Comparison of ENCODE assay signal across 13 mouse cellular contexts in the genomic region with DNA sequence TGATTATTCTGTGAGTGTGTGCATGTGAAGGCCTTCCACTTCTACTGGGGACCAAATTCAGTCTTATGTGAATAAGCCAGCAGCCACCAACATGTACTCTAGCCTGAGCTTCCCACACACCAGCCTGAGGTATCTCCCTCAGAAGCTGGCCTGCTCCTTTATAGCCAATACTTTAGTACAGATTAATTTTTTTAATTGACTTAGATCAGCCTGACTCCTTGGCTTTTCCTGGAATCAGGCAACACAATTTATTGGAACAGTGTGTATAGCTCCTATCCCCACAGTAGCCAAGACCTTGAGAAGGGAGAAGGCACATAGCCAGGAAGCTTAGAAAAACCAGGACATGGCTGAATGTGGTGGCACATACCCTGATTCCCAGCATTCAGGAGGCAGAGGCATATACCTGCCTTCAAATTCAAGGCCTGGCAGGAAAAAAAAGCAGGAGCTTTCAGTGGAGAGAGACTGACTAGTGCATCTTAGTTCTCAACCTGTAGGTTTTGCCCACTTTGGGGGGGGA. TPM values are rescaled to one million over a fixed set of nuclear protein-coding genes. Genes with fewer than 3 reads are reported as not detected.
A peak's percentile ranks its signal among the peaks of the same experiment; 100 is the strongest.
DNase-seq lines count a peak whose midpoint lies in the region; ATAC-seq and TF ChIP-seq lines count a peak whose summit lies in the region.
"Had no signal": no experiment of that assay in that cellular context is flagged by ENCODE, and none has a peak within 500 bp of the region (broad histone marks: within the 10 kb centered on the region; RNA-seq: fewer than 3 reads in every experiment).

No protein-coding gene starts in this region.

- H3K36me3 ChIP-seq in forebrain, embryonic 14.5 days (ENCODE audit: control insufficient read depth, insufficient read depth, low read length), result peaks cover 31% of the 10 kb centered on the region
- peaks cover 29% of the 10 kb centered on the region for H3K36me3 ChIP-seq in forebrain, embryonic 12.5 days (replicated peaks)
- peaks cover 12% of the 10 kb centered on the region for H3K36me3 ChIP-seq in kidney, adult 2 months (ENCODE audit: control insufficient read depth, insufficient read depth, low read length)
- peaks cover 25% of the 10 kb centered on the region for H3K36me3 ChIP-seq in neural tube, embryonic 12.5 days
- 0 out of 2 replicates have a peak, but pooled peaks cover 7% of the 10 kb centered on the region for H3K36me3 ChIP-seq in neural tube, embryonic 15.5 days
- peaks cover 17% of the 10 kb centered on the region for H3K36me3 ChIP-seq in myocyte (ENCODE audit: control insufficient read depth, insufficient read depth)
- H3K36me3 ChIP-seq in lung, postnatal 0 days (ENCODE audit: insufficient read depth, low read length), result no peaks in the 10 kb centered on the region

- no peak overlapping the region for H3K4me3 ChIP-seq in forebrain, embryonic 14.5 days (ENCODE audit: low read depth, low read length)
- H3K4me3 ChIP-seq in forebrain, embryonic 12.5 days (replicated peaks), result no peak overlapping the region
- no peak overlapping the region for H3K4me3 ChIP-seq in kidney, adult 2 months (ENCODE audit: insufficient read depth, low read depth, low read length)
- no peak overlapping the region for H3K4me3 ChIP-seq in neural tube, embryonic 12.5 days
- no peak overlapping the region for H3K4me3 ChIP-seq in neural tube, embryonic 15.5 days (replicated peaks)
- H3K4me3 ChIP-seq in myocyte, result no peak overlapping the region
- no peak overlapping the region for H3K4me3 ChIP-seq in lung, postnatal 0 days (ENCODE audit: low read depth, low read length)

- no peak for ATAC-seq in forebrain, embryonic 14.5 days
- no peak for ATAC-seq in forebrain, embryonic 12.5 days (ENCODE audit: low FRiP score)
- no peak for ATAC-seq in neural tube, embryonic 12.5 days (ENCODE audit: low FRiP score, low read depth)
- ATAC-seq in neural tube, embryonic 15.5 days (ENCODE audit: low FRiP score), result no peak
- ATAC-seq in lung, postnatal 0 days, result no peak
- ATAC-seq: Patski had no signal

- no peak for DNase-seq in forebrain, embryonic 14.5 days (ENCODE audit: low spot score)
- DNase-seq in kidney, adult 2 months, result peak; percentile 40
- DNase-seq in kidney, postnatal 10 days, result no peak
- no peak for DNase-seq in lung, postnatal 0 days (ENCODE audit: low spot score)
- DNase-seq: cerebellum, adult 11 months; kidney, adult 18-20 months; lung, adult 2 months; thymus, adult 2 months had no signal

- peak overlapping the region; percentile 89; the same call in 1 of the 2 replicates for H3K4me2 ChIP-seq in forebrain, embryonic 14.5 days (ENCODE audit: low read length)
- H3K4me2 ChIP-seq in forebrain, embryonic 12.5 days, result no peak overlapping the region; the same call in 1 of the 2 replicates
- H3K4me2 ChIP-seq in neural tube, embryonic 12.5 days (replicated peaks), result peak overlapping the region; percentile 97; the same call in 1 of the 2 replicates
- H3K4me2 ChIP-seq in neural tube, embryonic 15.5 days, result no peak overlapping the region; the same call in 1 of the 2 replicates
- no peak overlapping the region for H3K4me2 ChIP-seq in myocyte (ENCODE audit: low read depth)
- no peak overlapping the region for H3K4me2 ChIP-seq in lung, postnatal 0 days (replicated peaks; ENCODE audit: low read depth, low read length)

- TF ChIP-seq POLR2A in kidney, adult 2 months (IDR thresholded peaks at IDR 0.05; ENCODE audit: low read depth, low read length), result no peak
- peak; percentile 19 for TF ChIP-seq POLR2A in myocyte (IDR thresholded peaks at IDR 0.05; ENCODE audit: insufficient read length, low read depth)

- TF ChIP-seq CTCF in kidney, adult 2 months (conservative IDR thresholded peaks at IDR 0.05; ENCODE audit: insufficient read depth, insufficient read length, low read depth, low read length), result no peak
- TF ChIP-seq CTCF in lung, postnatal 0 days (IDR thresholded peaks at IDR 0.05), result no peak

- no peak for TF ChIP-seq EP300 in lung, postnatal 0 days (IDR thresholded peaks at IDR 0.05)

- peaks cover 23% of the 10 kb centered on the region for H3K4me1 ChIP-seq in forebrain, embryonic 14.5 days (ENCODE audit: control insufficient read depth, insufficient read depth, low read length)
- H3K4me1 ChIP-seq in forebrain, embryonic 12.5 days, result peaks cover 36% of the 10 kb centered on the region
- peaks cover 32% of the 10 kb centered on the region for H3K4me1 ChIP-seq in kidney, adult 2 months (ENCODE audit: control insufficient read depth, insufficient read depth, low read length)
- H3K4me1 ChIP-seq in neural tube, embryonic 12.5 days, result peaks cover 26% of the 10 kb centered on the region
- peaks cover 31% of the 10 kb centered on the region for H3K4me1 ChIP-seq in neural tube, embryonic 15.5 days
- peaks cover 17% of the 10 kb centered on the region; the same call in 1 of the 2 replicates for H3K4me1 ChIP-seq in lung, postnatal 0 days (ENCODE audit: insufficient read depth, low read depth, low read length)

- H3K79me2 ChIP-seq in myocyte (ENCODE audit: control insufficient read depth, insufficient read depth), result peaks cover 32% of the 10 kb centered on the region

- no peak overlapping the region for H3K27ac ChIP-seq in forebrain, embryonic 14.5 days (ENCODE audit: low read depth, low read length)
- no peak overlapping the region for H3K27ac ChIP-seq in forebrain, embryonic 12.5 days
- 0 out of 2 replicates have a peak overlapping the region, but pooled peaks have one; percentile 20 for H3K27ac ChIP-seq in kidney, adult 2 months (ENCODE audit: insufficient read depth, low read depth, low read length)
- no peak overlapping the region for H3K27ac ChIP-seq in neural tube, embryonic 12.5 days
- H3K27ac ChIP-seq in neural tube, embryonic 15.5 days (replicated peaks), result no peak overlapping the region
- H3K27ac ChIP-seq in lung, postnatal 0 days (ENCODE audit: low read length), result no peak overlapping the region

- no peak overlapping the region for H3ac ChIP-seq in myocyte (ENCODE audit: control insufficient read depth, insufficient read length)

- no peaks in the 10 kb centered on the region for H3K9me3 ChIP-seq in forebrain, embryonic 14.5 days (replicated peaks; ENCODE audit: control insufficient read depth, low read length)
- no peaks in the 10 kb centered on the region for H3K9me3 ChIP-seq in forebrain, embryonic 12.5 days
- H3K9me3 ChIP-seq in neural tube, embryonic 12.5 days, result no peaks in the 10 kb centered on the region
- H3K9me3 ChIP-seq in neural tube, embryonic 15.5 days (replicated peaks), result no peaks in the 10 kb centered on the region
- no peaks in the 10 kb centered on the region for H3K9me3 ChIP-seq in lung, postnatal 0 days (ENCODE audit: low read length)

- H3K9ac ChIP-seq in forebrain, embryonic 14.5 days (ENCODE audit: low read length), result no peak overlapping the region
- H3K9ac ChIP-seq in forebrain, embryonic 12.5 days, result no peak overlapping the region
- no peak overlapping the region for H3K9ac ChIP-seq in neural tube, embryonic 12.5 days
- no peak overlapping the region for H3K9ac ChIP-seq in neural tube, embryonic 15.5 days (replicated peaks)
- no peak overlapping the region for H3K9ac ChIP-seq in lung, postnatal 0 days (replicated peaks; ENCODE audit: low read depth)

- no peaks in the 10 kb centered on the region for H3K27me3 ChIP-seq in forebrain, embryonic 14.5 days (replicated peaks; ENCODE audit: control insufficient read depth, insufficient read depth, low read length)
- no peaks in the 10 kb centered on the region; the same call in none of the 2 replicates for H3K27me3 ChIP-seq in forebrain, embryonic 12.5 days
- no peaks in the 10 kb centered on the region for H3K27me3 ChIP-seq in kidney, adult 2 months (replicated peaks; ENCODE audit: control insufficient read depth, insufficient read depth, low read length)
- no peaks in the 10 kb centered on the region for H3K27me3 ChIP-seq in neural tube, embryonic 12.5 days (replicated peaks)
- H3K27me3 ChIP-seq in neural tube, embryonic 15.5 days (replicated peaks), result no peaks in the 10 kb centered on the region
- H3K27me3 ChIP-seq in myocyte (ENCODE audit: control insufficient read depth, insufficient read depth, insufficient read length), result no peaks in the 10 kb centered on the region
- no peaks in the 10 kb centered on the region for H3K27me3 ChIP-seq in lung, postnatal 0 days (replicated peaks; ENCODE audit: insufficient read depth, low read length)
- H3K27me3 ChIP-seq: Patski had no signal

TF ChIP-seq in myocyte, 11 proteins besides CTCF, POLR2A, EP300 and RAD21 (continues in another document):
- TF ChIP-seq POLR2AphosphoS2 (IDR thresholded peaks at IDR 0.05; ENCODE audit: insufficient read length, low read depth) (peak; percentile 76), USF1 (IDR thresholded peaks at IDR 0.05; ENCODE audit: low read depth) (no peak)

RNA-seq across cellular contexts. Expression of a gene that starts 5.0 kb away (rescaled TPM):
- 5,294 and 5,616 TPM in 2 replicates for polyA plus RNA-seq in forebrain, embryonic 14.5 days (2014; fragmentation: Nextera tagmentation; extraction: Ambion mirVana)
- 3,704 and 3,828 TPM in 2 replicates for polyA plus RNA-seq in forebrain, embryonic 12.5 days (2016; fragmentation: Nextera tagmentation; extraction: Ambion mirVana)
- polyA plus RNA-seq in kidney, adult 2 months (2012; rRNA removed), result 1,891 and 2,089 TPM in 2 replicates
- 3,967 and 4,014 TPM in 2 replicates for polyA plus RNA-seq in neural tube, embryonic 12.5 days (2016; fragmentation: Nextera tagmentation; extraction: Ambion mirVana)
- 4,120 and 4,434 TPM in 2 replicates for polyA plus RNA-seq in neural tube, embryonic 15.5 days (2015; fragmentation: Nextera tagmentation; extraction: Ambion mirVana)
- polyA plus RNA-seq in myocyte (2012; fragmentation: generic; extraction: Trizol), result 2,028 TPM
- 2,346 and 2,640 TPM in 2 replicates for polyA plus RNA-seq in lung, postnatal 0 days (2015; fragmentation: Nextera tagmentation; extraction: Ambion mirVana)

RNA-seq across cellular contexts. Expression of a gene that starts 16.9 kb away (rescaled TPM):
- polyA plus RNA-seq in forebrain, embryonic 14.5 days (2014; fragmentation: Nextera tagmentation; extraction: Ambion mirVana), result 99.4 and 112 TPM in 2 replicates
- polyA plus RNA-seq in forebrain, embryonic 12.5 days (2016; fragmentation: Nextera tagmentation; extraction: Ambion mirVana), result 85.7 and 90.0 TPM in 2 replicates
- 34.4 and 41.7 TPM in 2 replicates for polyA plus RNA-seq in kidney, adult 2 months (2012; rRNA removed)
- 68.5 and 73.7 TPM in 2 replicates for polyA plus RNA-seq in neural tube, embryonic 12.5 days (2016; fragmentation: Nextera tagmentation; extraction: Ambion mirVana)
- polyA plus RNA-seq in neural tube, embryonic 15.5 days (2015; fragmentation: Nextera tagmentation; extraction: Ambion mirVana), result 40.1 and 51.3 TPM in 2 replicates
- polyA plus RNA-seq in myocyte (2012; fragmentation: generic; extraction: Trizol), result 11.1 TPM
- polyA plus RNA-seq in lung, postnatal 0 days (2015; fragmentation: Nextera tagmentation; extraction: Ambion mirVana), result 5.4 and 6.4 TPM in 2 replicates

RNA-seq across cellular contexts. Expression of a gene that starts 18.3 kb away (rescaled TPM):
- polyA plus RNA-seq in forebrain, embryonic 14.5 days (2014; fragmentation: Nextera tagmentation; extraction: Ambion mirVana), result 13.2 and 17.0 TPM in 2 replicates
- polyA plus RNA-seq in forebrain, embryonic 12.5 days (2016; fragmentation: Nextera tagmentation; extraction: Ambion mirVana), result 6.4 and 7.3 TPM in 2 replicates
- polyA plus RNA-seq in kidney, adult 2 months (2012; rRNA removed), result 2.6 and 4.1 TPM in 2 replicates
- 16.0 and 18.0 TPM in 2 replicates for polyA plus RNA-seq in neural tube, embryonic 12.5 days (2016; fragmentation: Nextera tagmentation; extraction: Ambion mirVana)
- 32.3 and 32.9 TPM in 2 replicates for polyA plus RNA-seq in neural tube, embryonic 15.5 days (2015; fragmentation: Nextera tagmentation; extraction: Ambion mirVana)
- polyA plus RNA-seq in myocyte (2012; fragmentation: generic; extraction: Trizol), result 5.4 TPM
- 6.1 and 6.2 TPM in 2 replicates for polyA plus RNA-seq in lung, postnatal 0 days (2015; fragmentation: Nextera tagmentation; extraction: Ambion mirVana)

Comparison
In these comparisons a context has a peak if more than half of its experiments do, and no peak if none do; other contexts are left out.
1. H3K4me2 ChIP-seq: peak in forebrain, embryonic 14.5 days (single experiment) and neural tube, embryonic 12.5 days (single experiment); none in forebrain, embryonic 12.5 days (single experiment), neural tube, embryonic 15.5 days (single experiment), myocyte (single experiment) and lung, postnatal 0 days (single experiment).